Mouse (Mus musculus): ENCODE measurements at regions not wholly inside any gene's neighbourhood (a gene's known extent, or its start where the extent isn't known, plus 50 kb on each side); places are given as distances from the start of the nearest gene placed in this dataset.

- DNase-seq (ENCODE audit: low read depth, low spot score), result no peak
- Histone ChIP-seq H3K4me3 (ENCODE audit: control insufficient read depth in 1 of 2, insufficient read depth in 1 of 2, low read depth in 2 of 2, low read length in 2 of 2) (no peak overlapping the region), H3K4me1 (ENCODE audit: control insufficient read depth in 1 of 2, insufficient read depth in 2 of 2, low read length in 2 of 2) (no peaks in the 10 kb centered on the region), H3K79me2 (ENCODE audit: control insufficient read depth, insufficient read depth, low read length, poor library complexity) (no peaks in the 10 kb centered on the region), H3K9ac (ENCODE audit: control insufficient read depth, low read depth, low read length, poor library complexity, severe bottlenecking) (no peak overlapping the region), H3K27ac (ENCODE audit: control insufficient read depth, low read depth, low read length) (no peak overlapping the region), H3K9me3 (replicated peaks; ENCODE audit: insufficient read depth, low read length) (no peaks in the 10 kb centered on the region), H3K27me3 (ENCODE audit: control insufficient read depth in 1 of 2, insufficient read depth in 2 of 2, low read length in 2 of 2) (peaks cover 0 to 2% of the 10 kb centered on the region in 2 experiments; a peak in 2 of 4 replicates), H3K36me3 (ENCODE audit: control insufficient read depth in 1 of 2, insufficient read depth in 2 of 2, low read length in 2 of 2) (no peaks in the 10 kb centered on the region)
- TF ChIP-seq MAX (IDR thresholded peaks at IDR 0.05; ENCODE audit: low read length) (no peak), NRF1 (IDR thresholded peaks at IDR 0.05; ENCODE audit: insufficient read depth, low read depth, low read length, poor library complexity, severe bottlenecking) (no peak), TAL1 (IDR thresholded peaks at IDR 0.05; ENCODE audit: low read length) (no peak), UBTF (IDR thresholded peaks at IDR 0.05; ENCODE audit: borderline replicate concordance, insufficient read depth, low read depth, low read length) (no peak), BHLHE40 (IDR thresholded peaks at IDR 0.05; ENCODE audit: borderline replicate concordance, low read depth, low read length) (no peak), SIN3A (IDR thresholded peaks at IDR 0.05; ENCODE audit: low read length) (no peak), MEF2A (IDR thresholded peaks at IDR 0.05; ENCODE audit: extremely low read depth, insufficient replicate concordance, low read depth, low read length, poor library complexity, severe bottlenecking) (no peak), TCF12 (IDR thresholded peaks at IDR 0.05; ENCODE audit: low read depth, low read length) (no peak), POLR2AphosphoS5 (IDR thresholded peaks at IDR 0.05; ENCODE audit: borderline replicate concordance, low read depth, low read length) (no peak), KAT2A (conservative IDR thresholded peaks at IDR 0.05; ENCODE audit: low read depth, low read length) (no peak), CHD2 (IDR thresholded peaks at IDR 0.05; ENCODE audit: low read length) (no peak), TBP (IDR thresholded peaks at IDR 0.05; ENCODE audit: low read depth, low read length) (no peak), ZNF384 (IDR thresholded peaks at IDR 0.05; ENCODE audit: low read depth, low read length) (no peak), ZMIZ1 (IDR thresholded peaks at IDR 0.05; ENCODE audit: low read depth, low read length) (no peak), ZKSCAN1 (IDR thresholded peaks at IDR 0.05; ENCODE audit: low read depth, low read length) (no peak), GABPA (IDR thresholded peaks at IDR 0.05; ENCODE audit: low read depth, low read length) (no peak)
These were observed 66.6 kb upstream of the Peli1 start for GRCm38 (mm10) chr11:21024521-21024920.

- DNase-seq (ENCODE audit: low read depth, low spot score), result no peak
- Histone ChIP-seq H3K4me3 (ENCODE audit: control insufficient read depth in 1 of 2, insufficient read depth in 1 of 2, low read depth in 2 of 2, low read length in 2 of 2) (no peak overlapping the region), H3K27ac (ENCODE audit: control insufficient read depth, low read depth, low read length) (no peak overlapping the region), H3K36me3 (ENCODE audit: control insufficient read depth in 1 of 2, insufficient read depth in 2 of 2, low read length in 2 of 2) (no peaks in the 10 kb centered on the region), H3K4me1 (ENCODE audit: control insufficient read depth in 1 of 2, insufficient read depth in 2 of 2, low read length in 2 of 2) (no peaks in the 10 kb centered on the region), H3K27me3 (ENCODE audit: control insufficient read depth in 1 of 2, insufficient read depth in 2 of 2, low read length in 2 of 2) (peaks cover 0 to 2% of the 10 kb centered on the region in 2 experiments; a peak in 2 of 4 replicates), H3K9ac (ENCODE audit: control insufficient read depth, low read depth, low read length, poor library complexity, severe bottlenecking) (no peak overlapping the region), H3K9me3 (replicated peaks; ENCODE audit: insufficient read depth, low read length) (no peaks in the 10 kb centered on the region), H3K79me2 (ENCODE audit: control insufficient read depth, insufficient read depth, low read length, poor library complexity) (no peaks in the 10 kb centered on the region)
- TF ChIP-seq ZC3H11A (IDR thresholded peaks at IDR 0.05; ENCODE audit: low read depth, low read length), result no peak
- TF ChIP-seq GATA1 (IDR thresholded peaks at IDR 0.05; ENCODE audit: low read depth, low read length), result no peak
- TF ChIP-seq E2F4 (IDR thresholded peaks at IDR 0.05; ENCODE audit: borderline replicate concordance, low read depth, low read length), result no peak
- no peak for TF ChIP-seq UBTF (IDR thresholded peaks at IDR 0.05; ENCODE audit: borderline replicate concordance, insufficient read depth, low read depth, low read length)
- no peak for TF ChIP-seq POLR2AphosphoS2 (IDR thresholded peaks at IDR 0.05; ENCODE audit: low read length)
- TF ChIP-seq MEF2A (IDR thresholded peaks at IDR 0.05; ENCODE audit: extremely low read depth, insufficient replicate concordance, low read depth, low read length, poor library complexity, severe bottlenecking), result no peak
These were observed 63.8 kb upstream of the Peli1 start for GRCm38 (mm10) chr11:21027299-21027698.
